Mouse (Mus musculus) heart, postnatal 36 days (tissue): ENCODE data around the gene Rexo4. TPM values are rescaled to one million over a fixed set of nuclear protein-coding genes. Genes with fewer than 3 reads are reported as not detected.

Experiments
- DNase-seq, 2 experiments: peaks; one replicate each; pipeline ENCODE4 v3.0.0; 2021 to 2022
- intact Hi-C: fragments of 180-260 bp; cut with DNase I; formaldehyde crosslinking; loops from one replicate; pipeline ENCODE4 v1.15.1; 2025
- total RNA-seq, 2 experiments: library from RNA; stranded (reverse); gene quantifications; 2 replicates each; pipeline ENCODE4 v1.2.3; 2021

The Rexo4 gene
- 10 to 100 TPM; 10.9 to 12.4 TPM for total RNA-seq

DNA sequence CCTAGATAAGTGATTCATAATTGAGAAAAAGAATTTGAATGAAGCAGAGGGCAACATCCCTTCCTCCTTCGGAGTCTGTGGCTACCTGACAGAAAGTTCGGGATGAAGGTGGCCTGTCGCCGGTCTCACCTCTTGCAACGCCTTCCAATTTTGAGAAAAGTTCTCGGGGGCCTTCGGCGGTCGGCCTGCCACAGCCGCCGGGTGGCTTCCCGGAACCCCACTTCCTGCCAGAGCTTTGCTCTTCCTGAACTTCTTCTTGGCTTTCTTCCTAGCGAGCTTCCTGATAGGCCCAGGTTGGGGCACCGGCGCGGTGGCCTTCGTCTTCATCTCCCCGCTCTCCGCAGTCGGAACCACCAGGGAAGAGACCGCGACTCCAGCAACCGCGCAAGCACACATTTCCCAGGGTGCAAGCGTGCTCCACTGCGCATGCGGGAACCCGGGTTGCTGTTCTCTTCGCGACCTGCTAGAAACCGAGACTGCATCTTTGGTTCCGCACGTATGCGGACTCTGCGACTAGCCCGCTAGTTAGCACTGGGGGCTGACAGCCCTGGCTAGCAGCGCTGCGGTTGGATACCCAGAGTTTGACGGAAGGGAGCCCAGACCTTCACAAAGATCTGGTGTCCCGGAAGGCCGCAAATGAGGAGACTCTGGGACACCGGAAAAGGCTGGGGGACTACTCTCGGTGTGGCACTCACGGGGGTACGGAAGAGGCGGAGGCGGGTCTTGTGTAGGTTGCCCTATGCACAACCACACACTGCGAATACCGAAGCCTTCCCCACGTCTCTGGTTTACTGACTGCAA, at the start of gene Rexo4:
Rexo4 (minus strand) TSS at position 464 of the 801 bp plus-strand sequence.
- DNase-seq, result peak; percentile 92 to 97

DNA sequence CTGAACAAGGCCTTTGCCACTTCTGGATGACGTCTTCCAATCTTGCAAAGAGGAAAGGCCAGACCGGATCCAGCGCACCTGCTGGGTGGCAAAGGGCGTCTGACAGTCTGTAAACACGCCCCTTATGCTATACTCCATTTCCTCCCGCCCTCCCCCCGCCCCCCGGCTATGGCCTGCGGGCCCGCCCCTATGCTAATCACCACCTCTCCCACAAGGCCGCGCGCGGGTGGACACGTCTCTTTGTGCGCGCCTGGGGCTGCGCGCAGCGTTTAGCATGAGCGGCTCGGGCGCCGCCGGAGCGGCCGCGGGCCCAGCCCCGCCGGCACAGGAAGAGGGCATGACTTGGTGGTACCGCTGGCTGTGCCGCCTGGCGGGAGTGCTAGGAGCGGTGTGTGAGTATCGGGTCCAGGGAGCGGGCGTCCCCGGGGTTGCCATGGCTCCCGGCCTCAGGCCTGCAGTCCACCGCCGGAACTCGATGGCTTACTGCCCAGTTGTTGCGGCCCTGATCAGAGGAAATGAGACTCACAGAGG, 45.6 kb upstream of the Rexo4 start, which contains the start of gene Cacfd1:
Cacfd1 (plus strand) TSS at position 213 of the 531 bp plus-strand sequence.
- intact Hi-C loops, result loop anchor here (5.0 kb wide), 2 partner anchors 42 to 77 kb away; partner anchors contain the start of genes Stkld1 and Surf4
- peak; percentile 82 to 88 for DNase-seq

More for the DNA sequence above, at the start of gene Rexo4:
- intact Hi-C loops, result loop anchor here (2.0 kb wide), 2 partner anchors 29 to 61 kb away; partner anchors contain the start of genes Stkld1 and Surf6

DNA sequence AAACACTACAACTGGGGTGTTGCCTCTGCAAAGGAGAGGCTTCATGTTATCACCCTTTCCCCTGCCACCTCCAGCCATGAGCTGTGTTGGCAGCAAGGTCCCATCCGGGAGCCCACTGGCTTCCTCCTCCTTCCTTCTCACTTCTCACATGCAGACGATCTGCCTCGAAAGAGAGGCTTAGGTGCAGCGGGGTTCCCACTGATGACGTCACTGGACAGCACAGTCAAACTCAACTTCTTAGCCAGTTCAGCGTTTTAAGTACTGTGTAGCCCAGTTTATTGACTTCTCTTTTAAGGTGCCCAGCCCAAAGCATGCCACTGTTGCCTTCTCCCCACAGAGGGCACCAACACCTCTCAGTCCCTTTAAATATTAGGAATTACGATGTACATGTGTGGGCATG, 43.5 kb upstream of the Rexo4 start:
- intact Hi-C loops, result loop anchor here (5.0 kb wide), 1 partner anchor 40 kb away; no protein-coding TSS in a partner anchor

DNA sequence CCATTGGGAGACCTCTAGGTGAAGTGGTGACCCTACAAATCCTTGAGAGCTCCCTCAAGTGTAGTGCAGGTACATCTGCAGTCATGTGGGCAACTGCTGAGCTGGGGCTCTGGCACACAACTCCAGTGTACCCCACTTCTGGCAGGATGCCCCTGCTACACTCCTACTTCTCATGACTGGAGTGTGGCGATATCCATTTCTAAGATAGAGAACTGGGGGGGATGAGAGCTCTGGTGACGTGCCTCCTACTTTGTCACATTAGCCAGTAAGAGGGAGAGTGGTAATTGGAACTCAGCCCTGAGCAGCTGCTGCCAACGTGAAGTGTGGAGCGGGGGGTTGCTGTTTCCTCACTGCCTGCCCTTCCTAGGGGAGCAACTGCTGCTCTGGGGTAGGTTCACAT, 42.1 kb upstream of the Rexo4 start:
- intact Hi-C loops, result loop anchor here (5.0 kb wide), 1 partner anchor 39 kb away; no protein-coding TSS in a partner anchor
- DNase-seq, result no peak

More for the DNA sequence above, 43.5 kb upstream of the Rexo4 start:
- DNase-seq, result no peak

DNA sequence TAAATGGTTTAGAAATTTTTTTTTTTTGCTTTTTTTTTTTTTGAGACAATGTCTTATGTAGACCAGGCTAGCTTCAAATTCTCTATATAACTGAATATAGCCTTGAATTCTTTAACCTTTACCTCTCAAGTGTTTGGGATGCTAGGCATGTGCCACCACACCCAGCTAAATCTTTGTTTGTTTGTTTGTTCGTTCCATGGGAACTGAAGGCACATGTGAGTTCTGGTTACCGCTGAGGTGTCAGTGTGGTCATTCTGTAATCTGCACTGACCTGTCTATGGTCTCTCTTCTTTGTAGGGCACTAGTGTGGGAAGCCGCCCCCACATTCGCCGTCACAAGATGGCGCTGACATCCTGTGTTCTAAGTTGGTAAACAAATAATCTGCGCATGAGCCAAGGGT, 33.8 kb upstream of the Rexo4 start:
- intact Hi-C loops, result no loop called here
- DNase-seq, result no peak

DNA sequence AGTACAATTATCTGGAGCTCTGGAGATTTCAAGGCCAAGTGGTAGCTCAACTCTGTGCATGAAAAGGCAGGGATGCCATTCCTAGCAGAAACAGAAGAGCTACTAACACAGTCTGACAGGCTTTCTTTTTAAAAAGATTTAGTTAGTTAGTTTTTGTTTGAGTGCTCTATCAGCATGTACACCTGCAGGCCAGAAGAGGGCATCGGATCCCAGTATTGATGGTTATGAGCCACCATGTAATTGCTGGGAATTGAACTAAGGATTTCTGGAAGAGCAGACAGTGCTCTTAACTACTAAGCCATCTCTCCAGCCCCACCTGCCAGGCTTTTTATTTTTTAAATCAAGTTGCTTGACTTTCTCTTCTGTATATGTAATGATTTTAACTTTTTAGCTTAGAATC, 33.3 kb upstream of the Rexo4 start:
- intact Hi-C loops, result no loop called here

DNA sequence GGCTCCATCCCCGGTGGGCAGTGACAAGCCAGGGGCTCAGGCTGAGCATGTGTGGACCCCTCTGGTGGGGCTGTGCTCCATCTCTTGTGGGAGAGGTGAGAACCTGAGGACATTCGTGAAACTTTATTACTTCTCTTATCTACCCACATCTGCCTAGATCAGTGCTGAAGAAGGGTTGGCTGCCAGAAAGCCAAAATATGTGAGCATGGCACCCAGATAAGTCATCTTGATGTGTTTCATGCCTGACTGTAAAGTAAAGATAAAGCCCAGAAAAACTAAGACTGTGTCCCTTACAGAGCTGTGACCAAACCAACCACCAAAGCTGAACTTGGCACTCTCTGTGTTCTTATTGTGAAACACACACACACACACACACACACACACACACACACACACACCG, 29.8 kb upstream of the Rexo4 start:
- intact Hi-C loops, result no loop called here
- no peak for DNase-seq

More for the DNA sequence above, 33.3 kb upstream of the Rexo4 start:
- no peak for DNase-seq

DNA sequence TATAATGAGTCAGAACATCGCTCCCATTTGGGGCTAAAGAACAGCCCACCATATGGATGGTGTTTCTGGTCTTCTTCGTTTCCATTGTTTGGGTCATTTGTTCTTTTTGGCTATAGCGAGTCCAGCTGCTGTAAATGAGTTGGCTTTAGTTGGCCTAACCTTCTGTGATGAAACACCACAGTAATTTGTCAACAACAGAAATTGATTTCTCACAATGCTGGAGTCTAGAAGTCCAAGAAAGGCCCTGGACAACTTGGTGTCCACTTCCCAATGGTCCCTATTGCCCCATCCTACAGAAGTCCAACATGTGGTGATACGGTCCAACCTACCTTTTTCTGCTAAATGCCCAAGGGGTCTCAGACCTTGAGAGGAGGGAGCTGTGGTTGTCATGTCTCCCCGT, 20.5 kb upstream of the Rexo4 start:
- no peak for DNase-seq
- intact Hi-C loops, result no loop called here

DNA sequence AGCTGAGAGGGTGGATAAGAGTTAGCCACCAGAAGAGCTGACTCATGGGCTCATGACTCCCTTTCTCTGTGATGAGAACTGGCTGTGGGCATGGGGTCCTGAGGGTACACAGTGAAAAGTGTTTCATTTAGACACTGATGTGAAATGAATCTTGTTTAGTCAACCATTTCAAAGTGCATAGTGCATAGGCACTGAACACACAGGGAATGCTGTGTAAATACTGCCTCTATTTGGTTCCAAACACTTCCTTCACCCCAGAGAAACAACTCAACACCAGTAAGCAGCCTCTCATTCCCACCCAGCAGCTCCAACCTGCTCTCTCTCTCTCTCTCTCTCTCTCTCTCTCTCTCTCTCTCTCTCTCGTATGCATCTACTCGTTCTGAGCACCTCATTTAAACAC, 20.0 kb upstream of the Rexo4 start:
- DNase-seq, result no peak
- intact Hi-C loops, result no loop called here

DNA sequence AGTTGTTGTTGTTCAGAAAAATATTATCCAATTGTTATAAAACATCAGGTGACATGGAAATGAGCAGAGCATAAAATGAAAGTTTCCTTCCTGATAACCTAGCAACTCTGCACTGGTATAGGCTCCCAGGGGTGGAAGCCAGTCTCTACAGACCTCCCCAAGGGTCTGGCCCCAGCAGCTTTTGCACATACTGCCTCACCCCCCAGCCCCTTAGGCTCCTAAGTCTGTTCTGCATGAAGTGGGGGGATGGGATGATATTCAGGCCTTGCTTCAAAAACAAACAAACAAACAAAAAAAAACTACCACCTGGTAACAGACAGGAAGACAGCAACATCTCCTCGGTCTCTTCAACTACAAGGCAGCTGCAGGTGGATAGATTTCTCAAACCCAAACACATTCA, 16.2 kb upstream of the Rexo4 start:
- no peak for DNase-seq
- intact Hi-C loops, result no loop called here

DNA sequence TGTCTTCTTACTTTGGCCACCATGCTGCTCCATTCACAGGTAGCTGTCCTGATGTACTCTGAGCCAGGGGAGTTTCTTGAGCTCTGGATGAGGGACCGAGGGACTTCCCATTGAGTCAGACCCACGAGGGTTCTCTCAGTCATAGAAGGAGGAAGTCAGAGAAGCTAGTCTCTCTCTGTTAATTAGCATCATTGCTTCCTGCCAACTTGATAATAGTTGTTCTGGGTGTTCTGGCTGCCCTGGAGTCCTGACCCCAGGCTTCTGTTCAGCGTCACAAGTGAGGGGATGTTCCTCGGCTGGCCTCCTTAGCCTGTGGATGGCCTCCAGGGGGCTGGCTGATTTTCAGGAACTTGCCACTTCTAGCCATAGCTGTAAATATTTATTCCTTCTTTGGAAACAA, 9.8 kb upstream of the Rexo4 start:
- no peak for DNase-seq

DNA sequence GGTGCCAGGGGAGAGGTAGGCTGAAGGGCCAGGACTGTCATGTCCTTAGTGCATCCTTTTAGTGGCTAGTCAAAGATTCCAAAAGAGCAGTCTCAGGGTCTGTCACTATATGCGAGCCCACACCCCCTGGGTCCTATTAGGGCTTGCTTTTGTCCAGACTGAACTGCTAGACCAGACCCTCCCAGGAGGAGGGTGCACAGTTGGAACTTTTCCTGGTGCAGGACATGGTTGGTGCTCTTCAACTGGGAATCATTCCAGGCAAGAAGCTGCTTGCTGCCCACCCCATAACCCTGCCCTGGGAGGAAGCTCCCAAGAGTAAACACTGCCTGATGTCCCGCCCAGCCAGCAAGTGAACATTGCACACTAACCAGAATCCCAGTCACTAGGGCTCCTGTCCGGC, 8.9 kb upstream of the Rexo4 start, which contains the start of gene Adamts13:
Adamts13 (plus strand) TSS at position 301 of the 400 bp plus-strand sequence.
- no peak for DNase-seq
- intact Hi-C loops, result no loop called here

More for the DNA sequence above, 9.8 kb upstream of the Rexo4 start:
- intact Hi-C loops, result no loop called here

DNA sequence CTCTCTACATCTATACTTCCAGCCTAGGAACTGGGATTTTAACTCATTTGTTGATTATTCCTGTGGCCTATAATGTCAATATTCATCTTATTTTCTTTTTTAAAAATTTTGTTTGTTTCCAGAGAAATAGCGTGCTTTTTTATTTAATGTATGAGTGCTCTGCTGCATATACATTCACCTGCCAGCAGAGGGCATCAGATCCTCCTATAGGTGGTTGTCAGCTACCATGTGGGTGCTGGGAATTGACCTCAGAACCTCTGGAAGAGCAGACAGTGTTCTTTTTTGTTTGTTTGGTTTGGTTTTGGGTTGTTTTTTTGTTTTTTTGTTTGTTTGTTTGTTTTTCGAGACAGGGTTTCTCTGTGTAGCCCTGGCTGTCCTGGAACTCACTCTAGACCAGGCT, 3.1 kb upstream of the Rexo4 start:
- intact Hi-C loops, result loop anchor here (5.0 kb wide), 1 partner anchor 40 kb away; the partner anchor contains the start of gene Cacfd1
- DNase-seq, result no peak

DNA sequence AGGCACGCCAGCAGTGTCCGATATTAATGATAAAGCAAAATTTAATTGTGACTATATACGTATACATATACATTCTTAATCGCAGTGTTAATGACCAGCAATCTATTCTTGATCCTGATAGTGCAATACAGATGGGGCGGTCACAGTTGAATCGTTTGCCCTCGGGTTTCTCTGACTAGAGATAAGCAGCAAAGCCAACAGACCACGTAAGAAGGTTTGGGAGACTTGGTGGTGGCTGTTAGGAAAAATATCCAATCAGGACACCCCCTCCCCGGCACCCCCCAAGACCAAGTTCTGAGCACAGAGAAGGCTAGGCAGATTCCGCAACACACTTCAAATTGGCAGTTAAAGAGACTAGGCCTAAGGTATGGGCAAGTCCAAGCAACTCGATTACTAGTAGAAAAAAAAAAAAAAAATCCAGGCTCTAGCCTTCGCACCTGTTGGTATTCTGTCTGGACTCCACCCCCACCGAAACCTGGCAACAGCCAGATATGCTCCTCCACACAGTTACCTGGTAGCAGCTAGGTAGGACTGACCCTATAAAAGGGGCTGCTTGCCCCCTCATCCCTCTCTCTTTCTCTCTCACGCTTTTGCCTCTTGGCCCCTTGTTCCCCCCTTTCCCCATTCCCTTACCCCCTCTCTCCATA, 661 bp upstream of the Rexo4 start:
- DNase-seq, result no peak
- intact Hi-C loops, result loop anchor here (2.0 to 5.0 kb wide), 2 partner anchors 42 to 62 kb away; partner anchors contain the start of genes Cacfd1 and Surf6

DNA sequence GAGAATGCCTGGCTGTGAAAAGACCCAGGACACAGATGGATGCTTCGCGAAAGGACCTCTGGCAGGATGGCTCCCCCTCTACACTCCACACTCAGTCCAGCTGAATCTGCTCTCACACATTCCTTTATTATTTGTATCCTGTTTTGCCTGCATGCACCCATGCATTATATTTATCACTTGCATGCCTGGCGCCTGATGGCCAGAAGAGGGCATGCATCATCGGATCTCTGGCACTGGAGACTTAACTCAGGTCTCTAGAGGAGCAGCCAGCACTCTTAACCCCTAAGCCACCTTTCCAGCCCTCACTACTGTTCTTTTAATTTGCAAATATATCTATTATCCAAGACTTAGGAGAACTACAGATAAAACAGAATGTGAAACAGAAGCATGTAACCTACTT, 3.4 kb downstream of the Rexo4 start:
- no peak for DNase-seq
- intact Hi-C loops, result no loop called here

DNA sequence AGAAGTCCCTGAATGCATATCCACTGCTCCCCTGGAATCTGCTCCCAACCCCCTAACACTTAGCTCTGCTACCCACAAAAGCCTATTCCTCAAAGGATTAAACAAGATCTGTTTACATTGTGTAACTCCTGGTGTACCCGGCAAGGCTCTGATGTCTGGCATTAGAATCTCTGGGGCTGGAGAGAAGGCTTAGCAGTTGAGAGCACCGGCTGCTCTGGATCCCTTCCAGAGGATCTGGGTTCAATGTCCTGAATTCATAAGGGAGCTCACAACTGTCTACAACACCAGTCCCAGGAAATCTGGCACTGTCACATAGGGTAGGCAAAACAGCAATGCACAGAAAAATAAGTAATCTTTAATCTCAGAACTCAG, 6.7 kb downstream of the Rexo4 start:
- DNase-seq, result no peak
- intact Hi-C loops, result no loop called here

DNA sequence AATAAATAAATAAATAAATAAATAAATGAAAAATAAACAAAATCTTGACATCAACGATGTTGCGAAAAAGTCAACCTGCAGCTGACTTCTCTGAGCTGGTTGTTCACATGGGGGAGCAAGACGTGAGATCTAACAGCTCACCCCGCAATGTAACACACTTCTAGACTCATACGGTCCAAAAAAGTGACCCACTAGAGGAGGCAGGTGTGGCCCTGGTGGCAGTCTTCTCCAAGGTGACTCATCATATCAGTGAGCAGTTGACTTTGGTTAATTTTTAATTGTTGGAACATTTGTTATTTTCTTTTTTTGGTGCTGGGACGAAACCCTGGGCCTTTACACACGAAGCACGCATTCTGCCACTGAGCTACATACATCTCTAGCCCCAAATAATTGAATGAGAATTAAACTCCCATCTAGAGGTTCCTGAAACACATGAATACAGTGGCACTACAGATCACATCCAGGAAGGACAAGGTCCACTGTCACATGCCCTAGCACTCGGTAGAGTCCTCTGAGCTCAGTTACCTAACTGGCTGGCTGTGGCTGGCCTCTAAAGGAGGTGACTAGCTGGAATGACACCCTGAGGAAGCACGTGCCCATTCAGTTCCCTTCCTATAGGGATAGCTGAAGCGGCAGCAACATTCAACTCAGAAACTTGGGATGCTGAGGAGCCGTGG, 7.2 kb downstream of the Rexo4 start:
- no peak for DNase-seq
- intact Hi-C loops, result no loop called here

DNA sequence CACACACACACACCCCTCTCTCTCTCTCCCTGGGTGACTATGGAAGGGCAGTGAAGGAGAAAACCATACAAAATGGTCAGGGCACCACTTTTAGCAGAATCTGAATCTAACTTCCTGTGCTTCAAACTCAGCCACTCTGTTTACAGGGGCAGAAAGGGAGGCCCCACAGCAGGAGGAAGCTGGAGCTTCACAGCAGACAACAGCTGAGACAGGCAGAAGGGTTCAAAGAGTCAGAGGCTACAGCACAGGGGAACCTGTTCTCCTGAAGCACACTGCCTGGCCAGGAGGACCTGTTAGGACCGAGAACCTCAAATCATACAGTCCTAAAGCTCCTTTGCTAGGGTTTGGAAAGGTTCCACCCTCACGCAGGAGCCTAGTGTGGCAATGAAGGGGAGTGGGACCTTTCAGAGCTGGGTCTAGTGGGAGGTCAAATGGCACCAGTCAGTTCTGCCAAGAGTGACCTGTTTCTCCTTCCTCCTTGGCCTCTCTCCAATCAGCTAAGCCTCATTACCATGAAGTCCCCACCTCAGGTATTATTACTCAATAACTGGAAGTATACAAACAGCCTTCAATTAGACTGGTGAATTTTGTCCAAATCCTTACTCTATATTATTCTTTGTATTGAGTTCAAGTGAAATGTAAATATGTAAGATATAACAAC, 9.3 kb downstream of the Rexo4 start:
- intact Hi-C loops, result no loop called here

DNA sequence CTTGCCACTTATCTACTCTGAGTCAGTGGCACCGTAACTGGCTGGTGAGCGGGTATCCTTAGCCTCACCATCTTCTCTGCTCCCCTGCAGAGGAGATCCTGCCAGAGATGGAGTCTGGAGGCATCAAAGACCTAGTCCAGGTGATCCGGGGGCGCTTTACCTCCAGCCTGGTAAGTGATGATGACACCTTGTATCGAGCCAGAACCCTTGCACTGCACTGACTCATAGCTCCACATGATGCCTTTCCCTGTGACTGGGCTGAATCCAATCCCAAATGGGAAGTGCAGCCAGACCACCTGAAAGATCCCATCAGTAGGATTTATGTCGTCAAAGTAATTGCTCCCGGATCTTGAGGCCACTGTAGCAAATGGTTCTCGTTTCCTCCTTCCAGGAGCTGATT, 11.3 kb downstream of the Rexo4 start:
- DNase-seq, result no peak
- intact Hi-C loops, result no loop called here

More for the DNA sequence above, 9.3 kb downstream of the Rexo4 start:
- no peak for DNase-seq

DNA sequence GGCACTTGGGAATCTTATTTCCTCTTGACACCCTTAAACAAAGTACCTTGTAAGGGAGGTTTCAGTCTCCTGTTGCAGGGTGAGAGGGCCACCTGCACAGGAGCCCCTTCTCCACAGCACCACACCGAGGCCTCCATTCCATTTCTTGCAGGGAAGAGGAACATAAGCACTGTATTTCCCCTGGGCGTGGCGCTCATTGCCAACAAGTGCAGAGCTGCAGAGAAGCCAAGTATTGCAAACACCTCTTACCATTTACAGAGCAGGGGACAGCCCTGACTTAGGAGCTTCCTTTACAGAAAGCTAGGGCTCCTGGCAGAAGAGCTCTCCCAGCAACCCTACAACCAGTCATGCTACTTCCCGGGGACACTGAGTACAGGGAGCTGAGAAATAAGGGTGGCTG, 12.0 kb downstream of the Rexo4 start:
- no peak for DNase-seq
- intact Hi-C loops, result no loop called here
